Mouse (Mus musculus) kidney, adult 2 months (tissue): Measurements from ENCODE around the gene Dock2. TPM values are rescaled to one million over a fixed set of nuclear protein-coding genes. Genes with fewer than 3 reads are reported as not detected.

Experiments
- DNase-seq: peaks from one replicate; pipeline ENCODE4 v3.0.0; 2021
- H3K27ac ChIP-seq: fragments of 200-500 bp; 2 replicates; pipeline ENCODE4 v1.5.1; 2012; ENCODE audit warnings: low read depth, low read length, control low read depth, inconsistent platforms; ENCODE audit not compliant: insufficient read depth
- H3K27me3 ChIP-seq: fragments of 200-500 bp; replicated peaks from 2 replicates; pipeline ENCODE4 v1.6.1; 2012; ENCODE audit warnings: mild to moderate bottlenecking, moderate library complexity, low read length, inconsistent platforms; ENCODE audit not compliant: control insufficient read depth, insufficient read depth
- H3K36me3 ChIP-seq: fragments of 200-500 bp; 2 replicates; pipeline ENCODE4 v1.6.1; 2012; ENCODE audit warnings: mild to moderate bottlenecking, moderate library complexity, low read length, inconsistent platforms; ENCODE audit not compliant: control insufficient read depth, insufficient read depth
- H3K4me1 ChIP-seq: fragments of 200-500 bp; 2 replicates; pipeline ENCODE4 v1.6.1; 2011; ENCODE audit warnings: low read length; ENCODE audit not compliant: control insufficient read depth, insufficient read depth
- H3K4me3 ChIP-seq: fragments of 200-500 bp; 2 replicates; pipeline ENCODE4 v1.5.1; 2011; ENCODE audit warnings: mild to moderate bottlenecking, low read depth, low read length, control low read depth; ENCODE audit not compliant: insufficient read depth
- CTCF ChIP-seq: fragments of 200-500 bp; conservative IDR thresholded peaks from 2 replicates; pipeline ENCODE4 v1.5.1; 2011; ENCODE audit warnings: low read depth, mild to moderate bottlenecking, control low read depth, low read length, moderate library complexity, mixed read lengths; ENCODE audit not compliant: insufficient read depth, insufficient read length
- POLR2A ChIP-seq: fragments of 200-500 bp; IDR thresholded peaks from one replicate; pipeline ENCODE4 v1.6.1; 2011; ENCODE audit warnings: low read depth, low read length, control low read depth
- WGBS: fragments of 180-500 bp; shearing (Covaris S2); methylation state at CpG from one replicate; pipeline ENCODE4 v1.1.7; 2018; 5-methylcytosine and 5-hydroxymethylcytosine counted together
- polyA plus RNA-seq: library from polyadenylated mRNA; depleted of rRNA; stranded (reverse); fragments of >200 nt; gene quantifications from 2 replicates; pipeline ENCODE4 v1.2.3, GENCODE M21; 2012

Dock2 gene
- polyA plus RNA-seq, 1 experiment, result 2.8 TPM

DNA sequence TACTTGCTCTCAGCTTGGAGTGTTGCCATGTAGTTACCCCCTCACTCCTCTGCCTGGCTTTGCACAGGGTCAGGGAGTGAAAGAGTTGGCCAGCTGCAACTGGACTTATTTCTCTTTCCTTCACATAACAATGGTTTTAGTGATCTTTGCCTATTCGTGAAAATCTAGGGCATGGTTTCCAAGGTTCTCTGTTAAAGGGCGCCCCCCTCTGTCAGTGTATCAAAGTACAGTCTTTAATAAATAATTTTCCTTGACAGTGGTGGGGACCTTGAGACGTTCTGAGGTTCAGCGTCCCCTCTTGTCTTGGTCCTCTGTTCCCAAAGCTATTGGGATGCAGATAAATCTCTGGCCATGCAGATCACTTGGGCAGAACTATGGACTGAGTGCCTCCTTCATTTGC, 12.4 kb upstream of the Dock2 start:
- H3K27ac ChIP-seq, result no peak overlapping the region
- no peaks in the 10 kb centered on the region for H3K27me3 ChIP-seq
- no peak overlapping the region for H3K4me3 ChIP-seq
- WGBS, result 21% methylated on average over 4 of the region's 4 CpGs
- peak; percentile 11 for DNase-seq
- H3K4me1 ChIP-seq, result no peaks in the 10 kb centered on the region
- TF ChIP-seq CTCF (no peak), POLR2A (no peak)
- H3K36me3 ChIP-seq, result no peaks in the 10 kb centered on the region

DNA sequence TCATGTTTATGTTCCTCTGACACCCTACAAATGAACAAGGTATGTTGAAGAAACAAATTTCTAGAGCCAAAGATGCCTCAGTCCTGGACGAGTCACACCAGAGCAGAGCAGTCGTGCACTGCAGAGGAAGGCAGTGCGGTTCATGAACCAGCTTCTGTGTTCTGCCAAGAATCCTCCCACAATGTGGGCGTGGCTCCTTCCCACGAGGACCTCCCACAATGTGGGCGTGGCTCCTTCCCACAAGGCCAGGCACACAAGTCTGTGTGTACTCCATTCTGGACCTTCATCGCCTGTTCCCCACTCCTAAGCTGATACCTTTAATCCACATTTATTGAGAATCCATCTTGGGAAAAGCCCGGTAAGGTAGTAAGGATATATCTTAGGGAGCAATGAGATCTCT, 8.2 kb upstream of the Dock2 start:
- H3K4me1 ChIP-seq, result no peaks in the 10 kb centered on the region
- H3K4me3 ChIP-seq, result no peak overlapping the region
- TF ChIP-seq CTCF, result no peak
- TF ChIP-seq POLR2A, result no peak
- no peaks in the 10 kb centered on the region for H3K27me3 ChIP-seq
- H3K27ac ChIP-seq, result no peak overlapping the region
- no peaks in the 10 kb centered on the region for H3K36me3 ChIP-seq
- DNase-seq, result no peak
- WGBS, result 61% methylated on average over 8 of the region's 8 CpGs

DNA sequence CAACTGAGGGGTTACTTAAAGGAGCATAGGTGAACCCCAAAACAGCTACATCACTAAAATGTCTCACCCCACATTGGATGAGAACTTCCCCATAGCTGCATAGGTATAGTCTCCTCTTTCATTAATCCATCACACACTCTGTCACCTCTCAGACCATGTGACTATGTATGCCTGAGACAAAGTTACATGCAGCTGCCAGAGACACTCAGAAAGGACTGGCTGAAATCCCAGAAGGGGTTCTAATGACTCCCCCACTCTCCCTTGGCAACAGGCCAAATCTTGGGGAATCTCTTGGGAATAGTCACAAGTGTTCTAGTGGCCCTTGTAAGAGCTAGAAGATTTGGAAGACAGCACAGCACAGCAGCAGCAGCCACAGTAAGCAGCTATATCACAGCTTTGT, 1.2 kb upstream of the Dock2 start:
- no peak overlapping the region for H3K4me3 ChIP-seq
- DNase-seq, result no peak
- no peaks in the 10 kb centered on the region for H3K4me1 ChIP-seq
- H3K36me3 ChIP-seq, result no peaks in the 10 kb centered on the region
- no peaks in the 10 kb centered on the region for H3K27me3 ChIP-seq
- TF ChIP-seq POLR2A, result no peak
- TF ChIP-seq CTCF, result no peak
- no peak overlapping the region for H3K27ac ChIP-seq

DNA sequence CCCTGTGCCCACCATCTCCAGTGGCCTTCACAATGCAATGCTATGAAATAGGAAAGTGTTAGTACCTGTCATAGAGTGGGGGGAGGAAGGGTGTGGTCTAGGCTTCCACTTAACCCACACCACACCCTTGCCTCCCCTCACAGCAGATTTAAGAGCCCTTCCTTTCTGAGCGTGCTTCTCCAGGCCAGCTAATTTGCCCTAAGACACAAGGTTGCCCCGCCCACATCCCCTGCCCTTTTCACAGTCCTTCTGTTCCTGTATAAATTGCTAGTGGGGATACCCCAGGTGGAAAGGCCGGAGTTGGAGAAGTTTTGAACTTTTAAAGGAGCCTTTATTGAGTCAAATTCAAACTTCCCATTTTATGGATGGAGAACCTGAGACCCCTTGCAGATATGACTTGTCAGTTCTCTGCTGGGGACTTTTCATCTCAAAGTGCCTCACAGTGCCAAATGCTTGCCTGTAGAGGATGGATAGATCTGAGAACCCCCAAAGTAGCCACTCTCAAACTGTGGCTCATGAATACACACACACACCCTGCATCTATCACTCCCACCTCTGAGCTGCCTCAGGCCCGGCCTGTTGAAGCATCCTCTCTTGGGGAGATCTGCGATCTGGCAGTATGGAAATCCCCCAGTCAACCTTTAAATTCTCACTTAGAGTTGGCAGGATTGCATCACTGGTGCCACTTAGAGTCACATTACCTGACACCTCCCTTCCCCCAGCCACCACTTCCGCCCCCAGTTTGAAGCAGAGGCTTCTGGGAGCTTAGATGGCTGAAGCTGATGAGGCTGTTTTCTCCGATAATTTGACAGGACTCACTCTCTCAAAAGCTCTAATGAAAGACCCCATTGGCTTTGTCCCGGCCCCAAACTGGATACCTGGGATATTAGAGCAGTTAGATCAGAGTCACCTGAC, 919 bp downstream of the Dock2 start:
- Histone ChIP-seq H3K27me3 (no peaks in the 10 kb centered on the region), H3K36me3 (no peaks in the 10 kb centered on the region), H3K4me1 (no peaks in the 10 kb centered on the region), H3K4me3 (peak overlapping the region; percentile 14; the same call in 1 of the 2 replicates), H3K27ac (no peak overlapping the region)
- TF ChIP-seq CTCF (no peak), POLR2A (no peak)
- 72% methylated on average over 8 of the region's 8 CpGs for WGBS
- peak; percentile 12 for DNase-seq

DNA sequence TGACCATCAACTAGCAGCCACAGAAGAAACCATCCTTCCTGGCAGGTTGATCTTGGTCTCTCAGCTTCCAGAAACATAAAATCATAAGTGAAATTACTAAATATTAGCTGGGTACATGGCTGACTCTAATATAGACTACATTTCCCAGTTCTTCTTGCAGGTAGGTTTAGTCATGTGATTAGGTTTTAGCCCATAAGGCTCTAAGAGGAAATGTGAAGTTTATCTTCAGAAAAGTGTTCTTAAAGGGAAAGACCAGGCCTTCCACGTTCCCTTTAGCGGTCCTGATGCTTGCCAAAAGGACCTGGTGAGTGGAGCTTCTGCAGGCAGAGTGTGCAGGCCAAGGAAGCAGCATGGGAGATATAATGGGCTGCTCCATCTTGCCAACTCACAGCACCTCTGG, 2.9 kb downstream of the Dock2 start:
- no peak for TF ChIP-seq CTCF
- no peak for TF ChIP-seq POLR2A

DNA sequence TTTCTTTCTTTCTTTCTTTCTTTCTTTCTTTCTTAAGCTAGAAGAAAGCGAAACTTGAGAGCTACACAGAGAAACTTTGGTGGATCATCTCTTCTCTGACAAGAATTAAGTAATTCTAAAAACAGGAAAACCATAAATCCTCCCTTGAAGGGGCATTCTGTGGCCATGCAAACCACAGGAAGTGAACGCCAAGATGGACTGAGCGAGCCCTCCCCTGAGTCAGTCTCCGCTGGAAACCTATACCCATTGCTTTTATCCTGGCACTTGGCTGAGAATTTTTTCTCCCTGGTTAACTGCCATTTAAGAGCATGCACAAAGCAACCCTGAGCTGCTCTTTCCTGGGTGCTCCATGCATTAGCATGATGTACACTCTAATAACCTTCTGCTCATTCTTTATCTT, 3.7 kb downstream of the Dock2 start:
- H3K27ac ChIP-seq, result no peak overlapping the region
- H3K36me3 ChIP-seq, result no peaks in the 10 kb centered on the region
- no peak for TF ChIP-seq POLR2A
- TF ChIP-seq CTCF, result no peak
- no peak for DNase-seq
- 63% methylated on average over 4 of the region's 4 CpGs for WGBS
- no peaks in the 10 kb centered on the region for H3K4me1 ChIP-seq
- no peak overlapping the region for H3K4me3 ChIP-seq
- H3K27me3 ChIP-seq, result no peaks in the 10 kb centered on the region

More for the DNA sequence above, 2.9 kb downstream of the Dock2 start:
- Histone ChIP-seq H3K4me3 (no peak overlapping the region), H3K4me1 (no peaks in the 10 kb centered on the region), H3K27me3 (no peaks in the 10 kb centered on the region), H3K27ac (no peak overlapping the region), H3K36me3 (no peaks in the 10 kb centered on the region)
- no peak for DNase-seq
- 92% methylated on average over 2 of the region's 2 CpGs for WGBS

DNA sequence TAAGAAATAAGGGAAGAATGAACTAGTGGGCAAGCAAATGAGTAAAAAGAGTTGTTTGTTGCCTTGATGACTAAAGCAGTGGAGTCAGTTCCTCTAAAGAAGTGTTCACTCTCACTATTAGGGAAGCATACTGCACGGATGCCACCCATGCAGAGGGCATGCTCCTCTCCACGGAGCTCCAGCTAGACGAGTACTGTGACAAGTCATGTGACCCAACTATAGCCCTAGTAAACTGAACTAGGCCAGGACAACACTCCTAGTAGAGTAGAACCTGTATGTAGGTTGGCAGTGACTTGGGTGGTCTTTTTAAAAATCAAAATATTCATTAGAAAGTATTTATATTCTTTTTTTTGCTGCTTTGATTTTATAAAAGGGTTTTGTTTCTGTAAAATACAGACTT, 5.3 kb downstream of the Dock2 start:
- Histone ChIP-seq H3K4me3 (no peak overlapping the region), H3K27ac (no peak overlapping the region), H3K36me3 (no peaks in the 10 kb centered on the region), H3K4me1 (no peaks in the 10 kb centered on the region), H3K27me3 (no peaks in the 10 kb centered on the region)
- DNase-seq, result no peak
- 75% methylated on average over 3 of the region's 3 CpGs for WGBS
- TF ChIP-seq CTCF (no peak), POLR2A (no peak)
